Mouse (Mus musculus): ENCODE measurements around the gene Olfr354.

The Olfr354 gene

GRCm38 (mm10) chr2:36905380-36905779 lies at the start of gene Olfr354:
Gene Olfr354 (plus strand): TSS chr2:36905680.
- DNase-seq: no peak

GRCm38 (mm10) chr2:36862560-36862959 lies 42.9 kb upstream of the Olfr354 start, which contains the start of gene Olfr351:
Gene Olfr351 (minus strand): TSS chr2:36862660.
- no peak for DNase-seq

- no peak for DNase-seq
Observed at GRCm38 (mm10) chr2:36868160-36868559, 37.3 kb upstream of the Olfr354 start, which contains the start of gene Olfr352. Gene Olfr352 (plus strand): TSS chr2:36868460.

DNA sequence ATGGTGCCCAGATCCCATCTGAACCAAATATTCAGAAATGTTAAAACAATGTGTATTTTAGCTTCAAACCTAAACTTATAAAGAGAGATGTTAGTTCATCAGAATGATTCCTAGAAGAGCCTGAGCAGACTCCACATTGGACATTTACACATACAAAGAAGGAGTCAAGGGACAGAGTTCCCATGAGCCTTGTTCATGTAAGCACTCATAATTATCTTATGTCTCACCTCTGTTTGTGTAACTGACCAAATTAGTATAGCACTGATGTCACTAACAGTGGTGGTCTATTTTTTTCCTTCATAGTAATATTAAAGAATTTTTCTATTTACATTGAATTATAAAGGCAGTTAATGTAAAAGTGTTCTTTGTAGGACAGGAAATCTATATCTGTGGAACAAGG lies 12.6 kb upstream of the Olfr354 start, which contains the start of gene Olfr353:
TSS of gene Olfr353 (minus strand) at position 101 of the 400 bp plus-strand sequence.
- DNase-seq: no peak

- no peak for DNase-seq
Observed at GRCm38 (mm10) chr2:36897114-36897513, 8.4 kb upstream of the Olfr354 start.

- DNase-seq: no peak
Observed at GRCm38 (mm10) chr2:36928797-36929196, 23.3 kb downstream of the Olfr354 start, which contains the start of gene Olfr355. Gene Olfr355 (minus strand): TSS chr2:36928897.

DNA sequence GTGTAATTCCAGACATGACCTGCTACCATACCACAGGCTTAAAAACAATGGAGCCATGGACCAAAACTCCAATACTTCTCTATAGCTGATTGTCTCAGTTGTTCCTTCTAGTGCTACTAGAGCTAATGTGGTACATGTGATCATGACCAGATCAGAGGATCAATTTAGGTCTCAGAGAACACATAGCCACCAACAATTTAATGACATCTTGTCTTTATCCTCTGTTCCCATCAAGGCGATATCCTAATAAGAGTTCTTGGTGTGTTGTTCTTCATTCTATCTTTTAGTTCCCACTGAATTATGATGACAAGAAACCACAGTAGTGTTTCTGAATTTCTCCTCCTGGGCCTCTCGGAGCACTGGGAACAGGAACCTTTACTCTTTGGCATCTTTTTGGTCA lies 31.3 kb downstream of the Olfr354 start, which contains the start of gene Olfr356:
TSS of gene Olfr356 (plus strand) at position 301 of the 400 bp plus-strand sequence.
- no peak for DNase-seq

All from right cerebral cortex, adult 18-20 months (tissue).